Mouse (Mus musculus): ENCODE data around the gene Tshb. TPM values are rescaled to one million over a fixed set of nuclear protein-coding genes. Genes with fewer than 3 reads are reported as not detected.

The Tshb gene
- polyA plus RNA-seq, 1 experiment: not detected

DNA sequence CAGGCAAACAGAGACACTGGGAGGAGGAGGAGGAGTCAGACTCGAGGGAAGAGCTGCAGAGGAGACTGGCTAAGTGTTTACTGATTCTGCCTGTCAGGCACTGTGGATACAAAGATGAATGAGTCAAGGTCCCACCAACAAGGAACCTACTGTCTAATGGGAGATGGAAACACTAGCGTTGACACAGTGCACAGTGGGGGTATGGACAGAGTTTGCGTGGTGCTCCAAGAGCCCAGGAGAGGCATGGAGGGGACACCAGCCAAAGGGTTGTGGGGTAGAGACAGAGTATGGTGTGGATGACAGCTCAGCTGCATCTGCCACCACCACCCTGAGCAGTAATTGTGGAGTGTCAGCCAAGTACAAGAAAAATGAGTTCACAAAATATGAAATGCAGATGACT lies 20.1 kb downstream of the Tshb start:
- Histone ChIP-seq H3K27me3 (ENCODE audit: control insufficient read depth, insufficient read depth, low read length) (no peaks in the 10 kb centered on the region), H3K36me3 (ENCODE audit: control insufficient read depth, insufficient read depth, low read length) (peaks cover 38% of the 10 kb centered on the region), H3K4me3 (ENCODE audit: control insufficient read depth, insufficient read depth, low read length) (no peak overlapping the region), H3K4me1 (replicated peaks; ENCODE audit: control insufficient read depth, insufficient read depth, low read length) (no peaks in the 10 kb centered on the region; the same call in 1 of the 2 replicates), H3K27ac (ENCODE audit: control insufficient read depth, insufficient read depth, low read length) (no peak overlapping the region)
- TF ChIP-seq POLR2A (IDR thresholded peaks at IDR 0.05; ENCODE audit: control insufficient read depth, extremely low read depth, insufficient read depth, low read length, poor library complexity) (no peak), CTCF (IDR thresholded peaks at IDR 0.05; ENCODE audit: borderline replicate concordance, control insufficient read depth, extremely low read depth, insufficient read depth, low read length, poor library complexity) (no peak)
- DNase-seq: no peak
- 89% methylated on average over 3 of the region's 3 CpGs for WGBS

DNA sequence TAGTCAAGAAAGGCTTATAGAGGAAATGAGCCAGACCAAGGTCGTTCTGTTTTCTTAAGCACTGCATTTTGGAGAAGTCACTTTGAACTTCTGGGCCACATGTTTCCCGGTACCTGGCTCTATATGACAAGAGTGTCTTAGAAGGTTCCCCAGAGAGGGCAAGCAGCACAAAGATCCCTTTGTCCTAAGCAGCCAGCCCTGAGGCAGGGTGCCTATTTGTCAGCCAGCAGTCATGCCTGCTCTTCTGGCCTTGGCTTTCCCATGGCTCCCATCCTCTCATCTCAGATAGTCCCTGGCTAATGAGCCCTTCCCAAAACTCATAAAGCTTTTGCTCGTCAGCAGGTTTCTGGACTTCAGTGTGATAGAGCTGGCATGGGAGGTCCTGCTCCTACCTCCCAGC lies 22.3 kb downstream of the Tshb start:
- Histone ChIP-seq H3K36me3 (ENCODE audit: control insufficient read depth, insufficient read depth, low read length) (peaks cover 28% of the 10 kb centered on the region), H3K4me1 (replicated peaks; ENCODE audit: control insufficient read depth, insufficient read depth, low read length) (peaks cover 19% of the 10 kb centered on the region), H3K27ac (ENCODE audit: control insufficient read depth, insufficient read depth, low read length) (no peak overlapping the region), H3K4me3 (ENCODE audit: control insufficient read depth, insufficient read depth, low read length) (no peak overlapping the region), H3K27me3 (ENCODE audit: control insufficient read depth, insufficient read depth, low read length) (no peaks in the 10 kb centered on the region)
- TF ChIP-seq CTCF (IDR thresholded peaks at IDR 0.05; ENCODE audit: borderline replicate concordance, control insufficient read depth, extremely low read depth, insufficient read depth, low read length, poor library complexity) (no peak), POLR2A (IDR thresholded peaks at IDR 0.05; ENCODE audit: control insufficient read depth, extremely low read depth, insufficient read depth, low read length, poor library complexity) (no peak)
- no peak for DNase-seq
- WGBS: 76% methylated on average over 3 of the region's 3 CpGs

- TF ChIP-seq CTCF (IDR thresholded peaks at IDR 0.05; ENCODE audit: borderline replicate concordance, control insufficient read depth, extremely low read depth, insufficient read depth, low read length, poor library complexity): no peak
- no peak for TF ChIP-seq POLR2A (IDR thresholded peaks at IDR 0.05; ENCODE audit: control insufficient read depth, extremely low read depth, insufficient read depth, low read length, poor library complexity)
- 90% methylated on average over 6 of the region's 6 CpGs for WGBS
Measured at GRCm38 (mm10) chr3:102757019-102757418, 25.5 kb downstream of the Tshb start.

GRCm38 (mm10) chr3:102755801-102756200 lies 26.7 kb downstream of the Tshb start:
- Histone ChIP-seq H3K4me1 (replicated peaks; ENCODE audit: control insufficient read depth, insufficient read depth, low read length) (peaks cover 24% of the 10 kb centered on the region), H3K27ac (ENCODE audit: control insufficient read depth, insufficient read depth, low read length) (peak overlapping the region; percentile 84), H3K36me3 (ENCODE audit: control insufficient read depth, insufficient read depth, low read length) (peaks cover 26% of the 10 kb centered on the region), H3K4me3 (ENCODE audit: control insufficient read depth, insufficient read depth, low read length) (no peak overlapping the region), H3K27me3 (ENCODE audit: control insufficient read depth, insufficient read depth, low read length) (no peaks in the 10 kb centered on the region)
- TF ChIP-seq CTCF (IDR thresholded peaks at IDR 0.05; ENCODE audit: borderline replicate concordance, control insufficient read depth, extremely low read depth, insufficient read depth, low read length, poor library complexity) (0 out of 2 replicates have a peak, but pooled peaks have one; percentile 8), POLR2A (IDR thresholded peaks at IDR 0.05; ENCODE audit: control insufficient read depth, extremely low read depth, insufficient read depth, low read length, poor library complexity) (no peak)
- DNase-seq: peak; percentile 79
- WGBS: 0% methylated on average over 1 of the region's 1 CpGs

More at GRCm38 (mm10) chr3:102757019-102757418, 25.5 kb downstream of the Tshb start:
- no peak overlapping the region for H3K4me3 ChIP-seq (ENCODE audit: control insufficient read depth, insufficient read depth, low read length)
- H3K4me1 ChIP-seq (replicated peaks; ENCODE audit: control insufficient read depth, insufficient read depth, low read length): peaks cover 24% of the 10 kb centered on the region
- peaks cover 23% of the 10 kb centered on the region for H3K36me3 ChIP-seq (ENCODE audit: control insufficient read depth, insufficient read depth, low read length)
- peak overlapping the region; percentile 40 for H3K27ac ChIP-seq (ENCODE audit: control insufficient read depth, insufficient read depth, low read length)
- H3K27me3 ChIP-seq (ENCODE audit: control insufficient read depth, insufficient read depth, low read length): no peaks in the 10 kb centered on the region
- DNase-seq: no peak

DNA sequence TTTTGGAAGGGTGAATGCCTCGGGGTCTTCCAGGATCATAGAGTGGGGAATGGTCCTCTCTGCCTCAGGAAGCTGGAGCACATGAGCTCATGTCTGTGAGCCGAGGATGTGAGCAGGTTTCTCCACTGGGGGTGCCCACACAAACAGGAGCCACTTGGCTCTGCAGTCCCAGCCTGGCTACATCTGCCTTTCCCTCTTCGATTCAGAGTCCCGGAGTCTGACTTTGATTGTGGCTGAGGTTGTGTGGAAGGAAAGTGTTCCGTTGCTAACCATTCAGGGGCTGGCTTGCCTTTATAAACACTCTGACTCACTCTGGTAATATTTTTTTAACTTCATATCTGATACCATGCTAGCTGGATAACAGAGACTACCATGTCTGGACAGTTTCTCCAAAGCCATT lies 30.1 kb downstream of the Tshb start:
- H3K27me3 ChIP-seq (ENCODE audit: control insufficient read depth, insufficient read depth, low read length): no peaks in the 10 kb centered on the region
- TF ChIP-seq POLR2A (IDR thresholded peaks at IDR 0.05; ENCODE audit: control insufficient read depth, extremely low read depth, insufficient read depth, low read length, poor library complexity) (no peak), CTCF (IDR thresholded peaks at IDR 0.05; ENCODE audit: borderline replicate concordance, control insufficient read depth, extremely low read depth, insufficient read depth, low read length, poor library complexity) (no peak)
- no peak for DNase-seq
- H3K27ac ChIP-seq (ENCODE audit: control insufficient read depth, insufficient read depth, low read length): no peak overlapping the region
- H3K36me3 ChIP-seq (ENCODE audit: control insufficient read depth, insufficient read depth, low read length): peaks cover 13% of the 10 kb centered on the region; the same call in 1 of the 2 replicates
- no peak overlapping the region for H3K4me3 ChIP-seq (ENCODE audit: control insufficient read depth, insufficient read depth, low read length)
- 91% methylated on average over 5 of the region's 5 CpGs for WGBS
- peaks cover 24% of the 10 kb centered on the region for H3K4me1 ChIP-seq (replicated peaks; ENCODE audit: control insufficient read depth, insufficient read depth, low read length)

- DNase-seq: no peak
- Histone ChIP-seq H3K27ac (ENCODE audit: control insufficient read depth, insufficient read depth, low read length) (no peak overlapping the region), H3K27me3 (ENCODE audit: control insufficient read depth, insufficient read depth, low read length) (no peaks in the 10 kb centered on the region), H3K4me1 (replicated peaks; ENCODE audit: control insufficient read depth, insufficient read depth, low read length) (peaks cover 24% of the 10 kb centered on the region), H3K4me3 (ENCODE audit: control insufficient read depth, insufficient read depth, low read length) (no peak overlapping the region), H3K36me3 (ENCODE audit: control insufficient read depth, insufficient read depth, low read length) (peaks cover 13% of the 10 kb centered on the region; the same call in 1 of the 2 replicates)
- TF ChIP-seq POLR2A (IDR thresholded peaks at IDR 0.05; ENCODE audit: control insufficient read depth, extremely low read depth, insufficient read depth, low read length, poor library complexity) (no peak), CTCF (IDR thresholded peaks at IDR 0.05; ENCODE audit: borderline replicate concordance, control insufficient read depth, extremely low read depth, insufficient read depth, low read length, poor library complexity) (no peak)
- 97% methylated on average over 4 of the region's 4 CpGs for WGBS
Measured at GRCm38 (mm10) chr3:102752053-102752452, 30.5 kb downstream of the Tshb start.

GRCm38 (mm10) chr3:102751536-102751935 lies 31.0 kb downstream of the Tshb start:
- no peaks in the 10 kb centered on the region for H3K27me3 ChIP-seq (ENCODE audit: control insufficient read depth, insufficient read depth, low read length)
- 98% methylated on average over 3 of the region's 3 CpGs for WGBS
- TF ChIP-seq CTCF (IDR thresholded peaks at IDR 0.05; ENCODE audit: borderline replicate concordance, control insufficient read depth, extremely low read depth, insufficient read depth, low read length, poor library complexity): no peak
- H3K4me3 ChIP-seq (ENCODE audit: control insufficient read depth, insufficient read depth, low read length): no peak overlapping the region
- peaks cover 21% of the 10 kb centered on the region for H3K4me1 ChIP-seq (replicated peaks; ENCODE audit: control insufficient read depth, insufficient read depth, low read length)
- no peak for DNase-seq
- H3K36me3 ChIP-seq (ENCODE audit: control insufficient read depth, insufficient read depth, low read length): peaks cover 13% of the 10 kb centered on the region; the same call in 1 of the 2 replicates
- H3K27ac ChIP-seq (ENCODE audit: control insufficient read depth, insufficient read depth, low read length): no peak overlapping the region

Data from thymus, adult 2 months (tissue).